Mouse (Mus musculus): ENCODE measurements around the gene Atp6v0d1. TPM values are rescaled to one million over a fixed set of nuclear protein-coding genes. Genes with fewer than 3 reads are reported as not detected.

Gene Atp6v0d1
- polyA plus RNA-seq, 1 experiment from 2014 or later = 74.6 TPM

DNA sequence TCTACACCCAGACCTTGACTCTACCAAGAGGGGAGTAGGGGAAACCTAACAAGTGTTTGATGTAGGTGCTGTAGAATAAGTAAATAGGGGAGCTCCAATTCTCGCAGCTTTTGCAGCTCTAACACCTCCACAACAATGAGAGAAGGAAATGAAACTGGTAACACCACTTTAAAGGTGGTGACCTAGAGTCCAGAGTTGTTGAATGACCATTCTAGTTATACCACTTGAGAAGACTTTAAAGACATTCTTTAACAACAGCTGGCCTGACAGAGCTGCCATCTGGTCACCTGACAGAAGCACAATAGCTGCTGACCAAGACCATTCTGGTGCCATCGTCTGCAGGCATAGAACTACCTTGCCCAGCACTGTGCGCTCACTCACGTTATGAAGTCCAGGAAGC lies 26.9 kb downstream of the Atp6v0d1 start:
- H3K27me3 ChIP-seq (ENCODE audit: insufficient read depth, low read length) = no peaks in the 10 kb centered on the region
- no peak overlapping the region for H3K4me2 ChIP-seq
- no peak overlapping the region for H3K9ac ChIP-seq
- 87% methylated on average over 4 of the region's 4 CpGs for WGBS
- H3K4me1 ChIP-seq (ENCODE audit: insufficient read depth) = no peaks in the 10 kb centered on the region
- no peak overlapping the region for H3K4me3 ChIP-seq (ENCODE audit: low read depth, low read length)
- no peaks in the 10 kb centered on the region for H3K9me3 ChIP-seq (ENCODE audit: low read depth, low read length)
- no peak for DNase-seq
- no peak for TF ChIP-seq CTCF (IDR thresholded peaks at IDR 0.05; ENCODE audit: low read depth)
- no peak overlapping the region for H3K27ac ChIP-seq (ENCODE audit: low read depth)
- no peak for ATAC-seq (ENCODE audit: insufficient read depth)
- H3K36me3 ChIP-seq (ENCODE audit: insufficient read depth) = peaks cover 39% of the 10 kb centered on the region

DNA sequence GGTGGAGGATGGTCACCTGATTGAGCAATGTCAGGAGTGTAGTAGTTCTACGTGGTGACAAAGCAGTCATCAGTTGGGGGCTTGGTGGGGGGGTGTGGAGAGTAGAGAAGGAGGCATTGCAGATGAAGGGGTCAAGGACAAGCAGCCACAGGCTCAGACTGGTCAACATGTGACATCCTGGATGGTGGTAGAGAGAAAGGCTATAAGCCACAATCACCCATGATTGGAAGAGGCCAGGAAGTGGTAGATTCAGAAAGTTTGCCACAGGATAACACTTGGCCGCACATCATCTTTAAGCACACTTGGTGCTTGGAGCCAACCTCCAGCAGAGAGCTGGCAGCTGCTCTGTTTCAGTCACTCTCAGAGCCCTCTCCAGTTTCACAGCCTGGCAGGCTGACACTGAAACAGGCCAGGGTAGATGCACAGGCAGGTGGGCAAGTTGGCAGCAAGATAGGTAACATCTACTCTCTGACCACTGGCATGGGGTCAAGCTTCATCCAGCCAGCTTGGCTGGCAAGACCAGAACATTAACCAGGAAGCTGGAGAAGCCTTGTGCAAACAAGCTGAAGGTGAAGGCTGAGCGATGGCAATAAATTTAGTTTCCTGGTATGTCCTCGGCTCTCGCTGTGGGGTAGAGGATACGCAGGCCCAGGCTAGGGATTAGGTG lies 28.7 kb downstream of the Atp6v0d1 start:
- no peak overlapping the region for H3K4me3 ChIP-seq (ENCODE audit: low read depth, low read length)
- no peaks in the 10 kb centered on the region for H3K9me3 ChIP-seq (ENCODE audit: low read depth, low read length)
- 80% methylated on average over 6 of the region's 6 CpGs for WGBS
- no peak for TF ChIP-seq CTCF (IDR thresholded peaks at IDR 0.05; ENCODE audit: low read depth)
- H3K36me3 ChIP-seq (ENCODE audit: insufficient read depth) = peaks cover 39% of the 10 kb centered on the region
- no peak for DNase-seq
- no peaks in the 10 kb centered on the region for H3K27me3 ChIP-seq (ENCODE audit: insufficient read depth, low read length)
- H3K9ac ChIP-seq = no peak overlapping the region
- no peak overlapping the region for H3K4me2 ChIP-seq
- no peak for ATAC-seq (ENCODE audit: insufficient read depth)
- no peak overlapping the region for H3K27ac ChIP-seq (ENCODE audit: low read depth)
- H3K4me1 ChIP-seq (ENCODE audit: insufficient read depth) = peaks cover 11% of the 10 kb centered on the region

DNA sequence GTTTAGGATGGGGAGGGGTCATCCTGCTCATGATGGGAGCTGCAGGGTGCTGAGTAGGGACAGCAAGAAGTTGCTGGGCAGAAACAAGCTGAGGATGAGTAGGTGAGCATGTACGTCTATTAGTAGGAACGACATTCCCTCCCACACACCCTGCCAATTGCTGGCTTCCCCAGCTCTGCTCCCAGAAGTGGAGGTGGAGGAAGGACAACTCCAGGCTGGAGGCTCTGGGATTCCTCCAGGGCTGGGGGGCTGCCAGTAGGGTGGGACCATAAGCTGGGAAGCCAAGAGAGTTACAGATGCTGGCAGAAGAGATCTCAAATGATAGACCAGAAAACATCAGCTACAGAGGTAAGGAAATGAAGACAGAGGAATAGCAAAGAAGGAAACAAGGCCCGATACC lies 29.3 kb downstream of the Atp6v0d1 start:
- no peak for TF ChIP-seq CTCF (IDR thresholded peaks at IDR 0.05; ENCODE audit: low read depth)
- no peak for ATAC-seq (ENCODE audit: insufficient read depth)
- Histone ChIP-seq H3K4me2 (no peak overlapping the region), H3K36me3 (ENCODE audit: insufficient read depth) (peaks cover 39% of the 10 kb centered on the region), H3K4me1 (ENCODE audit: insufficient read depth) (peaks cover 11% of the 10 kb centered on the region), H3K4me3 (ENCODE audit: low read depth, low read length) (no peak overlapping the region), H3K9me3 (ENCODE audit: low read depth, low read length) (no peaks in the 10 kb centered on the region), H3K9ac (no peak overlapping the region), H3K27me3 (ENCODE audit: insufficient read depth, low read length) (no peaks in the 10 kb centered on the region), H3K27ac (ENCODE audit: low read depth) (no peak overlapping the region)
- WGBS = 85% methylated on average over 3 of the region's 3 CpGs
- DNase-seq = no peak

DNA sequence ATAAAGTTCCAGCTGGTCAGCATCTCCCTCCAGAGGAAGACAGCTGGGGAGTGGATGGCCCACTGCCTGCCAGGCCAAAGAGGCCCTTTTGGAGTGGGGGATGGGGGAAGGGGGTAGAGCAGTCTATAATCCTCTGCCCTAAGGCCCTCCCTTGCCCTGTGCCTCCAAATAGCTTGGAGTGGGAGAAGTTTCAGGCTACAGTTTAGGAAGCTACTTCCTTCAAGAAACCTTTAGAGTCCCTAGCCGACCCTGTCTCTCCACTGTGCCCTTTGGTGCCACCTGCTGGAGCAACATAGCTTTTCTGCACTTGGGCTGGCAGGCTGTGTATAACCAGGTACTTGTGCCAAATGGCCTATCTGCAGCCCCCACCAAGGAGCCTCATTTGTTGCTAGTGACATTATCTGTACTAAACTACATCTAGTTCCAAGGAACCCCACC lies 31.9 kb downstream of the Atp6v0d1 start:
- Histone ChIP-seq H3K27me3 (ENCODE audit: insufficient read depth, low read length) (no peaks in the 10 kb centered on the region), H3K4me3 (ENCODE audit: low read depth, low read length) (no peak overlapping the region), H3K9me3 (ENCODE audit: low read depth, low read length) (no peaks in the 10 kb centered on the region), H3K4me1 (ENCODE audit: insufficient read depth) (peaks cover 11% of the 10 kb centered on the region), H3K9ac (peak overlapping the region; percentile 6; the same call in 1 of the 2 replicates), H3K36me3 (ENCODE audit: insufficient read depth) (peaks cover 47% of the 10 kb centered on the region), H3K27ac (ENCODE audit: low read depth) (peak overlapping the region; percentile 92), H3K4me2 (peak overlapping the region; percentile 19; the same call in 1 of the 2 replicates)
- peak; percentile 89 for TF ChIP-seq CTCF (IDR thresholded peaks at IDR 0.05; ENCODE audit: low read depth)
- peak; percentile 91 for DNase-seq
- WGBS = 0% methylated on average over 1 of the region's 1 CpGs
- peak; percentile 92 for ATAC-seq (ENCODE audit: insufficient read depth)

DNA sequence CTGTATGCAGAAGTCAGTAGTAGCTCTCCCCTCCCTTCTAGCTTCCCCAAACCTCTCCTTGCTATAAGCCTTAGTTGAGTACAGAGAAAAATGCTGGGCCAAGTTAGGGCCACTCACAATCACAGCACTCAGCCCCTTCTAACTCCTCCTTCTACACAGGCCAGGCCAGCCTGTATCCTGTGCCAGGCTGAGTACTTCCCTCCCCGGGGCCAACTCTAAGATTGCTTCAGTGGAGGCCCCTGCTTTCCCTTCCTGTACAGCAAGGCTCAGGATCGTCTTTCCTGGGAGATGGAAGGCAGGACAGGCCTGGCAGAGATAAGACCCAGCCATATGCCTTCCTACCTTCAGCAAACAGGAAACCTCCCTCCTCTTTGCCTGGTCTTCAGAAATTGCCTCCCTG lies 32.4 kb downstream of the Atp6v0d1 start:
- DNase-seq = peak; percentile 70
- Histone ChIP-seq H3K36me3 (ENCODE audit: insufficient read depth) (peaks cover 47% of the 10 kb centered on the region), H3K27me3 (ENCODE audit: insufficient read depth, low read length) (no peaks in the 10 kb centered on the region), H3K4me1 (ENCODE audit: insufficient read depth) (peaks cover 11% of the 10 kb centered on the region), H3K4me3 (ENCODE audit: low read depth, low read length) (no peak overlapping the region), H3K27ac (ENCODE audit: low read depth) (peak overlapping the region; percentile 92), H3K9me3 (ENCODE audit: low read depth, low read length) (no peaks in the 10 kb centered on the region), H3K9ac (peak overlapping the region; percentile 6; the same call in 1 of the 2 replicates), H3K4me2 (peak overlapping the region; percentile 19; the same call in 1 of the 2 replicates)
- peak; percentile 88 for ATAC-seq (ENCODE audit: insufficient read depth)
- WGBS = 11% methylated on average over 2 of the region's 2 CpGs
- TF ChIP-seq CTCF (IDR thresholded peaks at IDR 0.05; ENCODE audit: low read depth) = no peak

DNA sequence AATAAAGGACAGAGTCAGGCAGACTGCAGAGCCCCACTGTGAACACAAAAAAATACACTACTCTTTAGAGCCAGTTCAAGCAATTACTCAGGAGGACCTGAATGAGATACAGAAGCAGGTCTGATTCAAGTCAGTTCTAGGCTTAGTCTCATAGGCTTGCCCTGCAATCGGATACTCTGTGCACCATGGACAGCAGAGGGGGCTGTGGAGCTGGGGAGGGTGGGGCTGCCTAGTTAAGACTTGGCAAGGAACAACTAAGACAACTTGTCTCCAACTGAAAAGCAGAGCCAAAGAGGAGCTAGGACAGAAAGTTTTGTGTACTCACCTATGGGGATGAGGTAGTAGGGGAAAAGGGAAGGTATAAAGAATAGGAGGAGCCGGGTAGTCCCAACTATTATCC lies 34.1 kb downstream of the Atp6v0d1 start:
- no peaks in the 10 kb centered on the region for H3K27me3 ChIP-seq (ENCODE audit: insufficient read depth, low read length)
- no peak overlapping the region for H3K9ac ChIP-seq
- DNase-seq (peak; percentile 53), ATAC-seq (ENCODE audit: insufficient read depth) (no peak)
- no peak overlapping the region for H3K4me2 ChIP-seq
- peaks cover 11% of the 10 kb centered on the region for H3K4me1 ChIP-seq (ENCODE audit: insufficient read depth)
- peaks cover 34% of the 10 kb centered on the region for H3K36me3 ChIP-seq (ENCODE audit: insufficient read depth)
- H3K27ac ChIP-seq (ENCODE audit: low read depth) = no peak overlapping the region
- no peak overlapping the region for H3K4me3 ChIP-seq (ENCODE audit: low read depth, low read length)
- no peaks in the 10 kb centered on the region for H3K9me3 ChIP-seq (ENCODE audit: low read depth, low read length)
- peak; percentile 64 for TF ChIP-seq CTCF (IDR thresholded peaks at IDR 0.05; ENCODE audit: low read depth)
- WGBS = 67% methylated on average over 2 of the region's 2 CpGs

DNA sequence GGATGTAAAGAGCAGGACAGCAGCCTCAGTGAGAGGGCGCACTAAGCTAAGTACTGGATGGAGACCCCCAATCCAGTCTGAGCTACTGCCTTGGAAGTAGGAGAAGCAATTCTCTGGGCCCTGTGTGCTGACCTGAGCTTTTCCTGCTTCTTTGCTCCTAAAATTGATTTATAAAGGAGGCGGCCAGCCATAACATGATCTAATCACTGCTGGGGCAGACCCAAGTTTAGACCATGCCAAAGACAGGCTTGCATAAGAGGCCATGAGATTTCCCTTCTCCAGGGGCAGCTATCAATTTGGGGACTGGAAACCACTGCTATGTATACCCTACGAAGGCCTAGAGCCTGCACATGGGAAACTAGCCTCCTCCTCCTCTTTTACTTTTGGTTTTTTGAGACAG lies 36.6 kb downstream of the Atp6v0d1 start:
- no peak for ATAC-seq (ENCODE audit: insufficient read depth)
- no peak overlapping the region for H3K9ac ChIP-seq
- H3K4me3 ChIP-seq (ENCODE audit: low read depth, low read length) = no peak overlapping the region
- WGBS = 76% methylated on average over 3 of the region's 3 CpGs
- no peak overlapping the region for H3K27ac ChIP-seq (ENCODE audit: low read depth)
- H3K9me3 ChIP-seq (ENCODE audit: low read depth, low read length) = no peaks in the 10 kb centered on the region
- no peak overlapping the region for H3K4me2 ChIP-seq
- H3K4me1 ChIP-seq (ENCODE audit: insufficient read depth) = peaks cover 11% of the 10 kb centered on the region
- TF ChIP-seq CTCF (IDR thresholded peaks at IDR 0.05; ENCODE audit: low read depth) = no peak
- H3K36me3 ChIP-seq (ENCODE audit: insufficient read depth) = peaks cover 37% of the 10 kb centered on the region; the same call in 1 of the 2 replicates
- DNase-seq = no peak
- H3K27me3 ChIP-seq (ENCODE audit: insufficient read depth, low read length) = no peaks in the 10 kb centered on the region
